Mouse (Mus musculus) heart, embryonic 13.5 days (tissue): ENCODE data around the gene Slc19a1. TPM values are rescaled to one million over a fixed set of nuclear protein-coding genes. Genes with fewer than 3 reads are reported as not detected.

ENCODE experiments used
- ATAC-seq: fragments of 200-750 bp; cut with Nextera tagmentation; 2 replicates; pipeline ENCODE4 v1.8.0; 2017; ENCODE audit warnings: moderate TSS enrichment; ENCODE audit not compliant: insufficient number of reproducible peaks, low FRiP score, low TSS enrichment; ENCODE audit errors: extremely low read depth
- H3K27ac ChIP-seq: fragments of 300-500 bp; sonication (generic); replicated peaks from 2 replicates; pipeline ENCODE4 v1.5.1; 2015; ENCODE audit warnings: moderate library complexity, mild to moderate bottlenecking, inconsistent platforms
- H3K27me3 ChIP-seq: fragments of 300-500 bp; sonication (generic); replicated peaks from 2 replicates; pipeline ENCODE4 v1.6.1; 2015; ENCODE audit warnings: mild to moderate bottlenecking, inconsistent platforms
- H3K36me3 ChIP-seq: fragments of 300-500 bp; sonication (generic); 2 replicates; pipeline ENCODE4 v1.6.1; 2015; ENCODE audit warnings: mild to moderate bottlenecking, inconsistent platforms
- H3K4me1 ChIP-seq: fragments of 300-500 bp; sonication (generic); 2 replicates; pipeline ENCODE4 v1.6.1; 2015; ENCODE audit warnings: inconsistent platforms
- H3K4me2 ChIP-seq: fragments of 300-500 bp; sonication (generic); 2 replicates; pipeline ENCODE4 v1.6.1; 2015; ENCODE audit warnings: inconsistent platforms, mild to moderate bottlenecking, moderate library complexity
- H3K4me3 ChIP-seq: fragments of 300-500 bp; sonication (generic); 2 replicates; pipeline ENCODE4 v1.5.1; 2015; ENCODE audit warnings: moderate library complexity, mild to moderate bottlenecking, inconsistent platforms
- H3K9ac ChIP-seq: fragments of 300-500 bp; sonication (generic); 2 replicates; pipeline ENCODE4 v1.6.1; 2015; ENCODE audit warnings: inconsistent platforms, mild to moderate bottlenecking, moderate library complexity
- H3K9me3 ChIP-seq: fragments of 300-500 bp; sonication (generic); 2 replicates; pipeline ENCODE4 v1.6.1; 2016; ENCODE audit warnings: inconsistent platforms
- WGBS: fragments of 180-500 bp; shearing (Covaris S2); methylation state at CpG from one replicate; pipeline ENCODE4 v1.1.7; 2015; ENCODE audit warnings: mixed read lengths; 5-methylcytosine and 5-hydroxymethylcytosine counted together
- polyA plus RNA-seq: library from polyadenylated mRNA; unstranded; fragments of >200 nt; fragmentation: Nextera tagmentation; extraction: Ambion mirVana; gene quantifications from 2 replicates; pipeline ENCODE4 v1.2.1, GENCODE M21; 2015

Gene Slc19a1
- polyA plus RNA-seq, 1 experiment from 2014 or later = 13.3 TPM

GRCm38 (mm10) chr10:77070072-77070471 is 38.0 kb downstream of the Slc19a1 start:
- WGBS = 51% methylated on average over 4 of the region's 4 CpGs
- peaks cover 94% of the 10 kb centered on the region for H3K36me3 ChIP-seq

GRCm38 (mm10) chr10:77074276-77074974 is 42.4 kb downstream of the Slc19a1 start:
- no peak for ATAC-seq
- H3K4me2 ChIP-seq = no peak overlapping the region
- H3K27ac ChIP-seq = no peak overlapping the region
- peaks cover 4% of the 10 kb centered on the region; the same call in 1 of the 2 replicates for H3K4me1 ChIP-seq
- 77% methylated on average over 4 of the region's 4 CpGs for WGBS
- no peaks in the 10 kb centered on the region for H3K9me3 ChIP-seq
- no peaks in the 10 kb centered on the region for H3K27me3 ChIP-seq
- H3K36me3 ChIP-seq = peaks cover 89% of the 10 kb centered on the region
- H3K4me3 ChIP-seq = no peak overlapping the region
- no peak overlapping the region for H3K9ac ChIP-seq

More at GRCm38 (mm10) chr10:77070072-77070471, 38.0 kb downstream of the Slc19a1 start:
- no peak overlapping the region for H3K4me2 ChIP-seq
- no peak overlapping the region for H3K27ac ChIP-seq
- peaks cover 4% of the 10 kb centered on the region; the same call in 1 of the 2 replicates for H3K4me1 ChIP-seq
- ATAC-seq = no peak
- H3K27me3 ChIP-seq = no peaks in the 10 kb centered on the region
- H3K4me3 ChIP-seq = no peak overlapping the region
- no peaks in the 10 kb centered on the region for H3K9me3 ChIP-seq
- no peak overlapping the region for H3K9ac ChIP-seq

GRCm38 (mm10) chr10:77078456-77078855 is 46.4 kb downstream of the Slc19a1 start:
- Histone ChIP-seq H3K27me3 (no peaks in the 10 kb centered on the region), H3K27ac (no peak overlapping the region), H3K9me3 (no peaks in the 10 kb centered on the region), H3K4me3 (no peak overlapping the region), H3K4me2 (no peak overlapping the region), H3K36me3 (peaks cover 66% of the 10 kb centered on the region), H3K4me1 (peaks cover 4% of the 10 kb centered on the region), H3K9ac (no peak overlapping the region)
- ATAC-seq = no peak
- WGBS = 95% methylated on average over 4 of the region's 4 CpGs

- Histone ChIP-seq H3K9ac (no peak overlapping the region), H3K9me3 (no peaks in the 10 kb centered on the region), H3K4me3 (no peak overlapping the region), H3K4me1 (peaks cover 4% of the 10 kb centered on the region), H3K27ac (no peak overlapping the region), H3K4me2 (no peak overlapping the region), H3K36me3 (peaks cover 65% of the 10 kb centered on the region), H3K27me3 (no peaks in the 10 kb centered on the region)
- 81% methylated on average over 8 of the region's 8 CpGs for WGBS
- ATAC-seq = no peak
Observed at GRCm38 (mm10) chr10:77078961-77079360, 46.9 kb downstream of the Slc19a1 start.

- WGBS = 35% methylated on average over 3 of the region's 3 CpGs
- Histone ChIP-seq H3K9me3 (no peaks in the 10 kb centered on the region), H3K4me2 (no peak overlapping the region), H3K4me1 (no peaks in the 10 kb centered on the region; the same call in 1 of the 2 replicates), H3K9ac (no peak overlapping the region), H3K27ac (no peak overlapping the region), H3K27me3 (no peaks in the 10 kb centered on the region), H3K4me3 (no peak overlapping the region), H3K36me3 (peaks cover 70% of the 10 kb centered on the region)
- ATAC-seq = no peak
Observed at GRCm38 (mm10) chr10:77082453-77082852, 50.4 kb downstream of the Slc19a1 start.

GRCm38 (mm10) chr10:77082921-77083320 is 50.9 kb downstream of the Slc19a1 start:
- H3K4me2 ChIP-seq = no peak overlapping the region
- H3K4me3 ChIP-seq = no peak overlapping the region
- no peaks in the 10 kb centered on the region for H3K9me3 ChIP-seq
- no peak for ATAC-seq
- 59% methylated on average over 5 of the region's 5 CpGs for WGBS
- peaks cover 70% of the 10 kb centered on the region for H3K36me3 ChIP-seq
- no peak overlapping the region for H3K27ac ChIP-seq
- H3K27me3 ChIP-seq = no peaks in the 10 kb centered on the region
- no peak overlapping the region; the same call in 1 of the 2 replicates for H3K9ac ChIP-seq
- no peaks in the 10 kb centered on the region; the same call in 1 of the 2 replicates for H3K4me1 ChIP-seq

GRCm38 (mm10) chr10:77084568-77084967 is 52.5 kb downstream of the Slc19a1 start:
- peaks cover 8% of the 10 kb centered on the region for H3K4me1 ChIP-seq
- peaks cover 61% of the 10 kb centered on the region for H3K36me3 ChIP-seq
- ATAC-seq = no peak
- no peak overlapping the region for H3K9ac ChIP-seq
- H3K4me2 ChIP-seq = no peak overlapping the region
- no peaks in the 10 kb centered on the region for H3K9me3 ChIP-seq
- no peaks in the 10 kb centered on the region for H3K27me3 ChIP-seq
- WGBS = 34% methylated on average over 1 of the region's 1 CpGs
- no peak overlapping the region for H3K4me3 ChIP-seq
- H3K27ac ChIP-seq = no peak overlapping the region

GRCm38 (mm10) chr10:77089336-77089735 is 57.3 kb downstream of the Slc19a1 start:
- H3K4me2 ChIP-seq = peak overlapping the region; percentile 57
- no peak for ATAC-seq
- no peaks in the 10 kb centered on the region for H3K27me3 ChIP-seq
- peak overlapping the region; percentile 24 for H3K4me3 ChIP-seq
- 34% methylated on average over 8 of the region's 8 CpGs for WGBS
- H3K4me1 ChIP-seq = peaks cover 34% of the 10 kb centered on the region
- peaks cover 13% of the 10 kb centered on the region for H3K9me3 ChIP-seq
- H3K36me3 ChIP-seq = peaks cover 66% of the 10 kb centered on the region
- H3K9ac ChIP-seq = peak overlapping the region; percentile 68; the same call in 1 of the 2 replicates
- H3K27ac ChIP-seq = peak overlapping the region; percentile 76

GRCm38 (mm10) chr10:77090063-77090462 is 58.0 kb downstream of the Slc19a1 start:
- Histone ChIP-seq H3K4me1 (peaks cover 34% of the 10 kb centered on the region), H3K9me3 (peaks cover 13% of the 10 kb centered on the region), H3K27me3 (no peaks in the 10 kb centered on the region), H3K36me3 (peaks cover 66% of the 10 kb centered on the region), H3K27ac (peak overlapping the region; percentile 76), H3K4me2 (peak overlapping the region; percentile 57), H3K9ac (0 out of 2 replicates have a peak overlapping the region, but pooled peaks have one; percentile 29), H3K4me3 (no peak overlapping the region)
- no peak for ATAC-seq
- 23% methylated on average over 5 of the region's 5 CpGs for WGBS

GRCm38 (mm10) chr10:77091538-77092097 is 59.6 kb downstream of the Slc19a1 start:
- ATAC-seq = no peak
- no peak overlapping the region for H3K9ac ChIP-seq
- H3K9me3 ChIP-seq = peaks cover 13% of the 10 kb centered on the region
- peaks cover 63% of the 10 kb centered on the region for H3K36me3 ChIP-seq
- H3K27ac ChIP-seq = no peak overlapping the region
- peaks cover 37% of the 10 kb centered on the region for H3K4me1 ChIP-seq
- H3K4me3 ChIP-seq = no peak overlapping the region
- H3K27me3 ChIP-seq = no peaks in the 10 kb centered on the region
- WGBS = 76% methylated on average over 4 of the region's 4 CpGs
- H3K4me2 ChIP-seq = no peak overlapping the region

DNA sequence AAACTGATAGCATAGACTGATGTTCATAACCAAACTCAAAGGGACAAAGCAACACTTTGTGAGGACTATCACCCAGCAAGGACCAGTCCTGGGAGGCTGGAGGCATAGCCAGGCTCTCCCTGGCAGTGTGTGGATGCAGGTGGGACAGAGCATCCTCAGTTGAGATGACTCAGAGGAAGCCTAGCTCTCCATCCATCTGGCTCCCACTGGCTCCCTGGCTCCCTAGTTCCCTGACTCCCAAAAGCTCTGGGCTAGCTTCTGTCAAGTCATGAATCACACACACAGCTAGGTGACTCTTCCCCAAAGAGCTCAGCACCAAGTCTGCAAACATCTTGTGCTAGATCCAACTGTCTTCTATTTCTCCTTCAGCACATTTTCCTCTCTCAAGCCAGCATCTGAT is 61.8 kb downstream of the Slc19a1 start:
- Histone ChIP-seq H3K9me3 (peaks cover 13% of the 10 kb centered on the region), H3K4me2 (no peak overlapping the region), H3K36me3 (peaks cover 46% of the 10 kb centered on the region), H3K4me3 (no peak overlapping the region), H3K27ac (no peak overlapping the region), H3K4me1 (peaks cover 59% of the 10 kb centered on the region), H3K27me3 (no peaks in the 10 kb centered on the region), H3K9ac (no peak overlapping the region)
- no peak for ATAC-seq

DNA sequence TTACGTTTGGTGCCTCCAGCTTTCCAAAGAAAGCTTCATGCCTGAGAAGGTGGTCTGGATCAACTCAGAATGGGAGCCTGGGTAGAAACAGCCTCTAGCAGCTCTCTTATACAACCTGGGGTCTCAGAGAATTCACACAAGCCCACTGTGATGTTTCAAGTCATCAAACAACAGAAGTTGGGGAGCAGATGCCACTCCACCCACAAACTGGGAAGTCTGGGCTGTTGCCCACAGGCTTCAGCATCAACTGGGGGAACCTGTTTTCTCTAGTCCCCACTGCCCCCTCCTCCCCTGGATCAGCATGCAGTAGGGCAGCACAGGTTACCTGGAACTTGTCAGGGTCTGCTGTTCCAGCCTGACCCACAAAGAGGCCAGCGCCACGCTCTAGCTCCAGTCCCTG is 63.6 kb downstream of the Slc19a1 start:
- no peak overlapping the region for H3K9ac ChIP-seq
- H3K4me3 ChIP-seq = no peak overlapping the region
- WGBS = 88% methylated on average over 3 of the region's 3 CpGs
- H3K27ac ChIP-seq = no peak overlapping the region
- ATAC-seq = no peak
- H3K36me3 ChIP-seq = peaks cover 46% of the 10 kb centered on the region
- H3K9me3 ChIP-seq = peaks cover 13% of the 10 kb centered on the region
- peaks cover 46% of the 10 kb centered on the region for H3K4me1 ChIP-seq
- no peaks in the 10 kb centered on the region for H3K27me3 ChIP-seq
- H3K4me2 ChIP-seq = no peak overlapping the region
